Mouse (Mus musculus) granulocyte monocyte progenitor cell, adult 5-6 weeks (primary cell): ENCODE data around the gene Tsc2. TPM values are rescaled to one million over a fixed set of nuclear protein-coding genes. Genes with fewer than 3 reads are reported as not detected.

Source experiments
- ATAC-seq: replicated peaks from 2 replicates; pipeline ENCODE4 v1.8.0; 2016; ENCODE audit warnings: mild to moderate bottlenecking, moderate TSS enrichment, inconsistent platforms; ENCODE audit not compliant: poor library complexity, severe bottlenecking
- total RNA-seq, 2 experiments: library from RNA; stranded (forward) in 1 of 2; stranded (reverse) in 1 of 2; fragments of 200-712, 200-1000 nt in 1 of 2; fragments of >200 nt in 1 of 2; fragmentation: Nextera tagmentation in 1 of 2; gene quantifications; 2 replicates each; pipeline ENCODE4 v1.2.3; 2014 to 2017

Gene Tsc2
- total RNA-seq, 2 experiments from 2014 or later, result 41.3 to 83.7 TPM

DNA sequence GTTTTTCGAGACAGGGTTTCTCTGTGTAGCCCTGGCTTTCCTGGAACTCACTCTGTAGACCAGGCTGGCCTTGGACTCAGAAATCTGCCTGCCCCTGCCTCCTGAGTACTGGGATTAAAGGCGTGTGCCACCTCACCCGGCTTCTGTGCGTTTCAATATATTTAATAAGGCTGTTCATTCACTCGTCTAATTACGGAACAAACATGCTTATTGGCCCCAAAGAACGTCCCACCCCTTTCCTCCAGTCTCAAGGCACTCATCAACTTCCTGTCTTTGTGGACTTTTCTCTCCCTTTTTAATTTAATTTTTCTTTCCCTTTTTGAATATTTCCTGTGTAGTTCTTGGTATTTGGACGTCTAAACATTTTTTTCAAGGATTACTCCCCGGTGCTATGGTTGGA is 84.0 kb downstream of the Tsc2 start:
- no peak for ATAC-seq

GRCm38 (mm10) chr17:24546234-24546633 is 86.2 kb downstream of the Tsc2 start:
- ATAC-seq, result no peak

Other genes starting within 250 kb of the Tsc2 start
- gene Rnps1, start 218.1 kb downstream of the Tsc2 start, total RNA-seq (2014; fragmentation: Nextera tagmentation), result 243 and 246 TPM in 2 replicates
- 179 and 181 TPM in 2 replicates for gene Rnps1, start 218.1 kb downstream of the Tsc2 start, total RNA-seq (2017)
- gene Eci1, start 206.0 kb downstream of the Tsc2 start, total RNA-seq (2014; fragmentation: Nextera tagmentation), result 59.1 and 62.1 TPM in 2 replicates
- gene Eci1, start 206.0 kb downstream of the Tsc2 start, total RNA-seq (2017), result 36.6 and 39.9 TPM in 2 replicates
- 2.3 and 2.8 TPM in 2 replicates for gene Dnase1l2, start 189.5 kb downstream of the Tsc2 start, total RNA-seq (2014; fragmentation: Nextera tagmentation)
- gene Dnase1l2, start 189.5 kb downstream of the Tsc2 start, total RNA-seq (2017), result 0.72 and 1.3 TPM in 2 replicates
- 20.6 and 45.1 TPM in 2 replicates for gene E4f1, start 162.3 kb downstream of the Tsc2 start, total RNA-seq (2014; fragmentation: Nextera tagmentation)
- gene E4f1, start 162.3 kb downstream of the Tsc2 start, total RNA-seq (2017), result 9.5 and 21.7 TPM in 2 replicates
- gene Pgp, start 162.2 kb downstream of the Tsc2 start, total RNA-seq (2014; fragmentation: Nextera tagmentation), result 22.9 and 25.4 TPM in 2 replicates
- gene Pgp, start 162.2 kb downstream of the Tsc2 start, total RNA-seq (2017), result 11.6 and 15.2 TPM in 2 replicates
- gene Bricd5, start 158.7 kb downstream of the Tsc2 start, total RNA-seq (2014; fragmentation: Nextera tagmentation), result 2.2 TPM in 1 of 2 replicates, not detected in the other
- gene Bricd5, start 158.7 kb downstream of the Tsc2 start, total RNA-seq (2017), result 0.22 TPM in 1 of 2 replicates, not detected in the other
- 21.2 and 21.6 TPM in 2 replicates for gene Mlst8, start 153.6 kb downstream of the Tsc2 start, total RNA-seq (2014; fragmentation: Nextera tagmentation)
- gene Mlst8, start 153.6 kb downstream of the Tsc2 start, total RNA-seq (2017), result 21.8 and 27.8 TPM in 2 replicates
- not detected in 2 replicates for gene Caskin1, start 144.0 kb downstream of the Tsc2 start, total RNA-seq (2014; fragmentation: Nextera tagmentation)
- gene Caskin1, start 144.0 kb downstream of the Tsc2 start, total RNA-seq (2017), result not detected in 2 replicates
- 83.9 and 102 TPM in 2 replicates for gene Traf7, start 104.7 kb downstream of the Tsc2 start, total RNA-seq (2014; fragmentation: Nextera tagmentation)
- 61.5 and 104 TPM in 2 replicates for gene Traf7, start 104.7 kb downstream of the Tsc2 start, total RNA-seq (2017)
- 0.77 TPM in 1 of 2 replicates, not detected in the other for gene Rab26, start 98.4 kb downstream of the Tsc2 start, total RNA-seq (2014; fragmentation: Nextera tagmentation)
- gene Rab26, start 98.4 kb downstream of the Tsc2 start, total RNA-seq (2017), result 1.1 TPM in 1 of 2 replicates, not detected in the other
- gene Pkd1, start 82.8 kb downstream of the Tsc2 start, total RNA-seq (2014; fragmentation: Nextera tagmentation), result 18.9 and 19.0 TPM in 2 replicates
- gene Pkd1, start 82.8 kb downstream of the Tsc2 start, total RNA-seq (2017), result 5.9 and 9.1 TPM in 2 replicates
- gene Nthl1, start 50 bp upstream of the Tsc2 start, total RNA-seq (2014; fragmentation: Nextera tagmentation), result 7.1 and 15.7 TPM in 2 replicates
- gene Nthl1, start 50 bp upstream of the Tsc2 start, total RNA-seq (2017), result 11.8 and 13.7 TPM in 2 replicates
- gene Slc9a3r2, start 17.7 kb upstream of the Tsc2 start, total RNA-seq (2014; fragmentation: Nextera tagmentation), result 0.45 and 1.0 TPM in 2 replicates
- 1.8 and 3.0 TPM in 2 replicates for gene Slc9a3r2, start 17.7 kb upstream of the Tsc2 start, total RNA-seq (2017)
- gene Npw, start 25.8 kb upstream of the Tsc2 start, total RNA-seq (2014; fragmentation: Nextera tagmentation), result not detected in 2 replicates
- 0.82 TPM in 1 of 2 replicates, not detected in the other for gene Npw, start 25.8 kb upstream of the Tsc2 start, total RNA-seq (2017)
- 18.2 and 40.4 TPM in 2 replicates for gene Zfp598, start 37.1 kb upstream of the Tsc2 start, total RNA-seq (2014; fragmentation: Nextera tagmentation)
- 16.1 and 17.8 TPM in 2 replicates for gene Zfp598, start 37.1 kb upstream of the Tsc2 start, total RNA-seq (2017)
- not detected in 2 replicates for gene Syngr3, start 57.3 kb upstream of the Tsc2 start, total RNA-seq (2014; fragmentation: Nextera tagmentation)
- not detected in 2 replicates for gene Syngr3, start 57.3 kb upstream of the Tsc2 start, total RNA-seq (2017)
- gene Gfer, start 63.5 kb upstream of the Tsc2 start, total RNA-seq (2014; fragmentation: Nextera tagmentation), result 28.9 and 33.2 TPM in 2 replicates
- 45.1 and 64.0 TPM in 2 replicates for gene Gfer, start 63.5 kb upstream of the Tsc2 start, total RNA-seq (2017)
- 1.4 TPM in 1 of 2 replicates, not detected in the other for gene Noxo1, start 63.6 kb upstream of the Tsc2 start, total RNA-seq (2014; fragmentation: Nextera tagmentation)
- gene Noxo1, start 63.6 kb upstream of the Tsc2 start, total RNA-seq (2017), result 0.60 and 2.1 TPM in 2 replicates
- gene Tbl3, start 75.0 kb upstream of the Tsc2 start, total RNA-seq (2014; fragmentation: Nextera tagmentation), result 39.5 and 44.5 TPM in 2 replicates
- 44.1 and 54.9 TPM in 2 replicates for gene Tbl3, start 75.0 kb upstream of the Tsc2 start, total RNA-seq (2017)
- 1.2 TPM in 1 of 2 replicates, not detected in the other for gene Rnf151, start 85.4 kb upstream of the Tsc2 start, total RNA-seq (2014; fragmentation: Nextera tagmentation)
- gene Rnf151, start 85.4 kb upstream of the Tsc2 start, total RNA-seq (2017), result not detected in 2 replicates
- gene Rps2, start 85.5 kb upstream of the Tsc2 start, total RNA-seq (2014; fragmentation: Nextera tagmentation), result 4,639 and 4,919 TPM in 2 replicates
- 1,990 and 2,495 TPM in 2 replicates for gene Rps2, start 85.5 kb upstream of the Tsc2 start, total RNA-seq (2017)
- gene Ndufb10, start 91.8 kb upstream of the Tsc2 start, total RNA-seq (2014; fragmentation: Nextera tagmentation), result 247 and 248 TPM in 2 replicates
- 237 and 286 TPM in 2 replicates for gene Ndufb10, start 91.8 kb upstream of the Tsc2 start, total RNA-seq (2017)
- gene Rpl3l, start 95.2 kb upstream of the Tsc2 start, total RNA-seq (2014; fragmentation: Nextera tagmentation), result 0.73 TPM in 1 of 2 replicates, not detected in the other
- 0.52 TPM in 1 of 2 replicates, not detected in the other for gene Rpl3l, start 95.2 kb upstream of the Tsc2 start, total RNA-seq (2017)
- 255 and 331 TPM in 2 replicates for gene Msrb1, start 104.0 kb upstream of the Tsc2 start, total RNA-seq (2014; fragmentation: Nextera tagmentation)
- gene Msrb1, start 104.0 kb upstream of the Tsc2 start, total RNA-seq (2017), result 160 and 195 TPM in 2 replicates
- not detected in 2 replicates for gene Hs3st6, start 120.4 kb upstream of the Tsc2 start, total RNA-seq (2014; fragmentation: Nextera tagmentation)
- not detected in 2 replicates for gene Hs3st6, start 120.4 kb upstream of the Tsc2 start, total RNA-seq (2017)
- gene Meiob, start 171.7 kb upstream of the Tsc2 start, total RNA-seq (2014; fragmentation: Nextera tagmentation), result not detected in 2 replicates
- not detected in 2 replicates for gene Meiob, start 171.7 kb upstream of the Tsc2 start, total RNA-seq (2017)
- gene Hagh, start 207.5 kb upstream of the Tsc2 start, total RNA-seq (2014; fragmentation: Nextera tagmentation), result 35.3 and 46.1 TPM in 2 replicates
- gene Hagh, start 207.5 kb upstream of the Tsc2 start, total RNA-seq (2017), result 18.2 and 45.8 TPM in 2 replicates
- gene Fahd1, start 217.7 kb upstream of the Tsc2 start, total RNA-seq (2014; fragmentation: Nextera tagmentation), result 13.7 and 15.1 TPM in 2 replicates
- 11.4 and 14.3 TPM in 2 replicates for gene Fahd1, start 217.7 kb upstream of the Tsc2 start, total RNA-seq (2017)
- not detected in 2 replicates for gene Igfals, start 233.4 kb upstream of the Tsc2 start, total RNA-seq (2014; fragmentation: Nextera tagmentation)
- not detected in 2 replicates for gene Igfals, start 233.4 kb upstream of the Tsc2 start, total RNA-seq (2017)